Mouse (Mus musculus) 416B (cell line): ENCODE results near the gene Slc7a15.

Experiments used
- DNase-seq: peaks from one replicate; pipeline ENCODE4 v3.0.0; 2011; ENCODE audit warnings: low read depth

Gene Slc7a15

GRCm38 (mm10) chr12:8506954-8507707 lies 91.7 kb downstream of the Slc7a15 start:
- DNase-seq: peak; percentile 67

GRCm38 (mm10) chr12:8504131-8504530 lies 94.7 kb downstream of the Slc7a15 start:
- no peak for DNase-seq

GRCm38 (mm10) chr12:8502546-8502945 lies 96.3 kb downstream of the Slc7a15 start:
- peak; percentile 81 for DNase-seq

- peak; percentile 65 for DNase-seq
Measured at GRCm38 (mm10) chr12:8501571-8502305, 97.1 kb downstream of the Slc7a15 start.

- peak; percentile 67 for DNase-seq
Measured at GRCm38 (mm10) chr12:8500597-8501570, 98.0 kb downstream of the Slc7a15 start.

GRCm38 (mm10) chr12:8499871-8500596 lies 98.8 kb downstream of the Slc7a15 start, which contains the start of gene Rhob:
Gene Rhob (minus strand): TSS chr12:8500009.
- peak; percentile 97 for DNase-seq

- DNase-seq: peak; percentile 86
Measured at GRCm38 (mm10) chr12:8499001-8499870, 99.6 kb downstream of the Slc7a15 start.

GRCm38 (mm10) chr12:8498591-8499000 lies 100.3 kb downstream of the Slc7a15 start:
- peak; percentile 41 for DNase-seq

GRCm38 (mm10) chr12:8498148-8498571 lies 100.7 kb downstream of the Slc7a15 start:
- no peak for DNase-seq

GRCm38 (mm10) chr12:8497314-8497706 lies 101.6 kb downstream of the Slc7a15 start:
- no peak for DNase-seq

GRCm38 (mm10) chr12:8496679-8497313 lies 102.1 kb downstream of the Slc7a15 start:
- DNase-seq: no peak

- no peak for DNase-seq
Measured at GRCm38 (mm10) chr12:8495881-8496678, 102.8 kb downstream of the Slc7a15 start.

- DNase-seq: no peak
Measured at GRCm38 (mm10) chr12:8494675-8495074, 104.2 kb downstream of the Slc7a15 start.

GRCm38 (mm10) chr12:8493386-8493785 lies 105.5 kb downstream of the Slc7a15 start:
- DNase-seq: no peak

GRCm38 (mm10) chr12:8489098-8489497 lies 109.8 kb downstream of the Slc7a15 start:
- DNase-seq: no peak

- no peak for DNase-seq
Measured at GRCm38 (mm10) chr12:8488652-8488980, 110.2 kb downstream of the Slc7a15 start.

GRCm38 (mm10) chr12:8487959-8488651 lies 110.8 kb downstream of the Slc7a15 start:
- DNase-seq: peak; percentile 50

GRCm38 (mm10) chr12:8487281-8487680 lies 111.6 kb downstream of the Slc7a15 start:
- no peak for DNase-seq
